Mouse (Mus musculus) spleen, adult 2 months (tissue): ENCODE measurements around the gene Iqcf5.

Source experiments
- CTCF ChIP-seq: fragments of 200-500 bp; IDR thresholded peaks from 2 replicates; pipeline ENCODE4 v1.5.1; 2011; ENCODE audit warnings: mild to moderate bottlenecking, inconsistent platforms; ENCODE audit not compliant: insufficient read depth, insufficient read length, insufficient replicate concordance; ENCODE audit errors: extremely low read depth
- POLR2A ChIP-seq: fragments of 200-500 bp; IDR thresholded peaks from 2 replicates; pipeline ENCODE4 v1.6.1; 2011; ENCODE audit warnings: low read depth, low read length, inconsistent platforms

- TF ChIP-seq CTCF (no peak), POLR2A (no peak)
Observed at GRCm38 (mm10) chr9:106562291-106562690, 47.9 kb downstream of the Iqcf5 start.
